Mouse (Mus musculus): ENCODE measurements around the gene Il5. TPM values are rescaled to one million over a fixed set of nuclear protein-coding genes. Genes with fewer than 3 reads are reported as not detected.

Il5 gene
- not detected in 2 replicates for polyA plus RNA-seq (2015; fragmentation: Nextera tagmentation; extraction: Ambion mirVana)

DNA sequence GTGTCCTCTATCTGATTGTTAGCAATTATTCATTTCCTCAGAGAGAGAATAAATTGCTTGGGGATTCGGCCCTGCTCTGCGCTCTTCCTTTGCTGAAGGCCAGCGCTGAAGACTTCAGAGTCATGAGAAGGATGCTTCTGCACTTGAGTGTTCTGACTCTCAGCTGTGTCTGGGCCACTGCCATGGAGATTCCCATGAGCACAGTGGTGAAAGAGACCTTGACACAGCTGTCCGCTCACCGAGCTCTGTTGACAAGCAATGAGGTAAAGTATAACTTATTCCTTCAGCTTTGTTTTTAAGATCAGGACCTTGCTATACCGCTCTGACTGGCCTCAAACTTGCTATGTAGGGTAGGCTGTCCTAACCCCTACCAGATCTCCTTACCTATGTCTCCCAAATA lies at the start of gene Il5:
TSS of gene Il5 (plus strand) at position 80 of the 400 bp plus-strand sequence.
- no peak within 1 kb of the TSS for H3K27ac ChIP-seq (ENCODE audit: low read length)
- H3K9me3 ChIP-seq (ENCODE audit: low read length) = no peaks in the 10 kb centered on the region
- ATAC-seq (no peak), DNase-seq (ENCODE audit: low spot score) (no peak)
- H3K9ac ChIP-seq (replicated peaks; ENCODE audit: low read depth) = no peak within 1 kb of the TSS
- H3K4me2 ChIP-seq (replicated peaks; ENCODE audit: low read depth, low read length) = no peak within 1 kb of the TSS
- 77% methylated on average over 6 of the region's 6 CpGs for WGBS
- H3K27me3 ChIP-seq (replicated peaks; ENCODE audit: insufficient read depth, low read length) = no peaks in the 10 kb centered on the region
- no peak within 1 kb of the TSS for H3K4me3 ChIP-seq (ENCODE audit: low read depth, low read length)
- TF ChIP-seq CTCF (IDR thresholded peaks at IDR 0.05) = no peak
- TF ChIP-seq EP300 (IDR thresholded peaks at IDR 0.05) = no peak
- H3K36me3 ChIP-seq (ENCODE audit: insufficient read depth, low read length) = no peaks in the 10 kb centered on the region
- H3K4me1 ChIP-seq (ENCODE audit: insufficient read depth, low read depth, low read length) = no peaks in the 10 kb centered on the region

DNA sequence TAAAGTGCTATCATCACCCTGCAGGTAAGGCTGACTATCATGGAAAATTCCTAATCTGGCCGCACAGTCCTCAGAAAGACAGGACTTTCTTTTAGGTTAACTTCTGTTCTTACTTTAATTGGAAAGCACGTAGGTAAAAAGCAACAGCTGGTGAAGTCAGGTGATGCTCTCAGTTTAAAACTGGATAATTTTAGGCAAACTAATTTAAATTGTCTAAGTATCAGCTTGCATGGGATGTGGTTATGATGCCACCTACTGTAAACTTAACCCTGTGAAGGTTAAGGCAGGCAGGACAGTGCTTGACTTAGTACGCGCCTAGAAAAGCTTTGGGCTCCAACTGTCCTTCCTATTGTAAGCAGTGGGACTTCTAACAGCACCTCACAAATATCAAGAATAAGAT lies 49.2 kb upstream of the Il5 start:
- no peaks in the 10 kb centered on the region for H3K27me3 ChIP-seq (replicated peaks; ENCODE audit: insufficient read depth, low read length)
- H3K27ac ChIP-seq (ENCODE audit: low read length) = no peak overlapping the region
- no peak for ATAC-seq
- H3K4me3 ChIP-seq (ENCODE audit: low read depth, low read length) = no peak overlapping the region
- 97% methylated on average over 4 of the region's 4 CpGs for WGBS
- DNase-seq (ENCODE audit: low spot score) = no peak
- TF ChIP-seq CTCF (IDR thresholded peaks at IDR 0.05) (no peak), EP300 (IDR thresholded peaks at IDR 0.05) (no peak)
- no peaks in the 10 kb centered on the region for H3K9me3 ChIP-seq (ENCODE audit: low read length)
- peaks cover 22% of the 10 kb centered on the region for H3K36me3 ChIP-seq (ENCODE audit: insufficient read depth, low read length)
- H3K4me1 ChIP-seq (ENCODE audit: insufficient read depth, low read depth, low read length) = no peaks in the 10 kb centered on the region
- H3K4me2 ChIP-seq (replicated peaks; ENCODE audit: low read depth, low read length) = no peak overlapping the region
- no peak overlapping the region for H3K9ac ChIP-seq (replicated peaks; ENCODE audit: low read depth)

DNA sequence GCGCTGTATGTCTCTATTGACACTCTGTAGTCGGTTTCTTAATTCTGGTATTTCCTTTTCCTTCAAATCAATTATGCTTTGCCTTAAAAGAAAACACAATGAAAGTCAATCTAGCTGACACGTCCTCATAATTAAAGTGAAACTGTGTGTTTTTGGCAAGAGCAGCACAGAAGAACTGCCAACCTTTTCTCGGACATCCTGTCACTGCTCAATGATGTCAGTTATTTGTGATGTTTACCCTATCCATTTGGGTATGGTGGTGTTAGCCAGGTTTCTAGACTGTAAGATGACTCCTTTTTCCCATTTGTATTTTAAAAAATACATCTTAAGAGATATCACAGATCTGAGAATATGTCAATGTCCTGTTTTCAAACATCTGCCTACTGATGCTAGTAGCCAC lies 40.5 kb upstream of the Il5 start:
- H3K36me3 ChIP-seq (ENCODE audit: insufficient read depth, low read length) = peaks cover 6% of the 10 kb centered on the region; the same call in 1 of the 2 replicates
- ATAC-seq = no peak

DNA sequence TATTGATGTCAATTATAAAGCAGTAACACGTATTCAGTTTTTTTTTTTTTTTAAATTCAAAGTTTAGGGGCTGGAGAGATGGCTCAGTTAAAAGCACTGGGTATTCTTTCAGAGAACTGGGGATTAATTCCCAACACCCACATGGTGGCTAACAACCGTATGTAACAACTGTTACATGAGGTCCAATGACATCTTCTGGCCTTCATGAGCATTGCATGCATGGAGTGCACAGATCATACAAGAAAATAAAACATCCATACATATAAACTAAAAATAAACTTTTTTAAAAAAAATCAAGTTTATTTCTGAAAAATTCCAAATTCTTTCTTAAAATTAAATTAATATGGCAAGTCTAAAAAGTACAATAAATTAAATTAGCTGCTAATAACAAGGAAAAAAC lies 38.9 kb upstream of the Il5 start:
- H3K27ac ChIP-seq (ENCODE audit: low read length) = no peak overlapping the region
- DNase-seq (ENCODE audit: low spot score) = no peak
- no peak overlapping the region for H3K4me2 ChIP-seq (replicated peaks; ENCODE audit: low read depth, low read length)
- ATAC-seq = no peak
- no peak overlapping the region for H3K4me3 ChIP-seq (ENCODE audit: low read depth, low read length)
- H3K36me3 ChIP-seq (ENCODE audit: insufficient read depth, low read length) = peaks cover 7% of the 10 kb centered on the region; the same call in 1 of the 2 replicates
- TF ChIP-seq CTCF (IDR thresholded peaks at IDR 0.05) = peak; percentile 40
- no peak for TF ChIP-seq EP300 (IDR thresholded peaks at IDR 0.05)
- no peaks in the 10 kb centered on the region for H3K4me1 ChIP-seq (ENCODE audit: insufficient read depth, low read depth, low read length)
- no peaks in the 10 kb centered on the region for H3K27me3 ChIP-seq (replicated peaks; ENCODE audit: insufficient read depth, low read length)
- H3K9ac ChIP-seq (replicated peaks; ENCODE audit: low read depth) = no peak overlapping the region
- H3K9me3 ChIP-seq (ENCODE audit: low read length) = no peaks in the 10 kb centered on the region
- WGBS = 87% methylated on average over 2 of the region's 2 CpGs

More for the DNA sequence above, 40.5 kb upstream of the Il5 start:
- H3K4me1 ChIP-seq (ENCODE audit: insufficient read depth, low read depth, low read length) = no peaks in the 10 kb centered on the region
- no peak overlapping the region for H3K4me2 ChIP-seq (replicated peaks; ENCODE audit: low read depth, low read length)
- H3K9me3 ChIP-seq (ENCODE audit: low read length) = no peaks in the 10 kb centered on the region
- TF ChIP-seq EP300 (IDR thresholded peaks at IDR 0.05) (no peak), CTCF (IDR thresholded peaks at IDR 0.05) (no peak)
- no peak for DNase-seq (ENCODE audit: low spot score)
- no peak overlapping the region for H3K9ac ChIP-seq (replicated peaks; ENCODE audit: low read depth)
- H3K27me3 ChIP-seq (replicated peaks; ENCODE audit: insufficient read depth, low read length) = no peaks in the 10 kb centered on the region
- H3K27ac ChIP-seq (ENCODE audit: low read length) = no peak overlapping the region
- no peak overlapping the region for H3K4me3 ChIP-seq (ENCODE audit: low read depth, low read length)
- WGBS = 63% methylated on average over 4 of the region's 4 CpGs

DNA sequence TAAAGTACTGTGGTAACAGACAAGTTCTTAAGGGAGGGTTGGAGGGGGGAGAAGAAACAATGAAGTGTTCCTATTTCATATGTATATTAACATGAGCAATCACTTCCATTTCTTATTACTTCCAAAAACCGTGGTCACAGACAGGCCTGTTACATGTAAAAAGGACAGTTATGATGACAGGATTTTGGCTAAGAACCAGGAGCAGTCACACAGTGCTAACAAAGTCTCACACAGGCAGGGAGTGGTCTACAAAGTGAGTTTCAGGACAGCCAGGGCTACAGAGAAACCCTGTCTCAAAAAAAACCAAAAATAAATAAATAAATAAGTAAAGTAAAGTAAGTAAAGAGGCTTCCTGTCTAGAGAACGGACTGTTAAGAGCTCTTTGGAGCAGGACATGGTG lies 38.4 kb upstream of the Il5 start:
- no peak overlapping the region for H3K9ac ChIP-seq (replicated peaks; ENCODE audit: low read depth)
- no peaks in the 10 kb centered on the region for H3K27me3 ChIP-seq (replicated peaks; ENCODE audit: insufficient read depth, low read length)
- H3K4me2 ChIP-seq (replicated peaks; ENCODE audit: low read depth, low read length) = no peak overlapping the region
- peak; percentile 73 for DNase-seq (ENCODE audit: low spot score)
- TF ChIP-seq CTCF (IDR thresholded peaks at IDR 0.05) (no peak), EP300 (IDR thresholded peaks at IDR 0.05) (no peak)
- peak overlapping the region; percentile 62; the same call in 1 of the 2 replicates for H3K27ac ChIP-seq (ENCODE audit: low read length)
- ATAC-seq = peak; percentile 65; the same call in 1 of the 2 replicates
- no peaks in the 10 kb centered on the region for H3K4me1 ChIP-seq (ENCODE audit: insufficient read depth, low read depth, low read length)
- no peak overlapping the region for H3K4me3 ChIP-seq (ENCODE audit: low read depth, low read length)
- H3K36me3 ChIP-seq (ENCODE audit: insufficient read depth, low read length) = peaks cover 7% of the 10 kb centered on the region; the same call in 1 of the 2 replicates
- 44% methylated on average over 2 of the region's 2 CpGs for WGBS
- no peaks in the 10 kb centered on the region for H3K9me3 ChIP-seq (ENCODE audit: low read length)

DNA sequence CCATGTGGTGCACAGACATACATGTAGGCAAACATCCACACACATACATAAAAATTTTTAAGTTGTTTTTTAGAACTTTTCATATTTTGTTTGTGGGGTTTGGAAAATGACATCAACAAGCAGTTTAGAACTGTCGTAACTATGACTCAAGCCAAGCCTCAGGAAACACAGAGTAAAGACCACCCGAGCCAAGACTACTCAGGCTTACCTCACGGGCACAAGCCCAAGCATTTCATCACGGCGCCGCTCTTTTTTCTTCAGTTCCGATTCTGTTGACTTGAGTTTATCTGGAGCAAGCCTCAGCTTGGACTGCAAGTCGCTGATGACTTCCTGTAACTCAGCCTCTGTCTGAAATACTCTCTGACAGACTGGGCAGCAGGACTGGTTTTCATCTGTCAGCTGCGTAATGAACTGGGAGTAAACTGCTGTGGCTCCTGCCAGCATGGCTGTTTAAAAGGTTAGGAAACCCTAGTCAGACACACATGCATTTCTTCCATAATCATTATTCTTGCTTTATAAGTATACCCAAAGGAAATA lies 37.5 kb upstream of the Il5 start:
- no peak overlapping the region for H3K9ac ChIP-seq (replicated peaks; ENCODE audit: low read depth)
- TF ChIP-seq CTCF (IDR thresholded peaks at IDR 0.05) = no peak
- no peak; the same call in 1 of the 2 replicates for TF ChIP-seq EP300 (IDR thresholded peaks at IDR 0.05)
- no peak overlapping the region for H3K4me3 ChIP-seq (ENCODE audit: low read depth, low read length)
- H3K9me3 ChIP-seq (ENCODE audit: low read length) = no peaks in the 10 kb centered on the region
- peaks cover 7% of the 10 kb centered on the region; the same call in 1 of the 2 replicates for H3K36me3 ChIP-seq (ENCODE audit: insufficient read depth, low read length)
- H3K27ac ChIP-seq (ENCODE audit: low read length) = peak overlapping the region; percentile 62
- no peaks in the 10 kb centered on the region for H3K27me3 ChIP-seq (replicated peaks; ENCODE audit: insufficient read depth, low read length)
- H3K4me1 ChIP-seq (ENCODE audit: insufficient read depth, low read depth, low read length) = no peaks in the 10 kb centered on the region
- no peak overlapping the region for H3K4me2 ChIP-seq (replicated peaks; ENCODE audit: low read depth, low read length)
- ATAC-seq (peak; percentile 80), DNase-seq (ENCODE audit: low spot score) (peak; percentile 84)
- 73% methylated on average over 9 of the region's 9 CpGs for WGBS

All from lung, postnatal 0 days (tissue).